Mouse (Mus musculus): ENCODE data around the gene Neurl1b.
A peak's percentile ranks its signal among the peaks of the same experiment; 100 is the strongest.

The Neurl1b gene

GRCm38 (mm10) chr17:26490910-26491309, 76.3 kb downstream of the Neurl1b start:
- peak; percentile 82 to 88 for DNase-seq (ENCODE audit: low spot score in 2 of 2)

GRCm38 (mm10) chr17:26492246-26492645, 77.6 kb downstream of the Neurl1b start:
- DNase-seq (ENCODE audit: low spot score in 2 of 2), result peak; percentile 79 to 82

DNA sequence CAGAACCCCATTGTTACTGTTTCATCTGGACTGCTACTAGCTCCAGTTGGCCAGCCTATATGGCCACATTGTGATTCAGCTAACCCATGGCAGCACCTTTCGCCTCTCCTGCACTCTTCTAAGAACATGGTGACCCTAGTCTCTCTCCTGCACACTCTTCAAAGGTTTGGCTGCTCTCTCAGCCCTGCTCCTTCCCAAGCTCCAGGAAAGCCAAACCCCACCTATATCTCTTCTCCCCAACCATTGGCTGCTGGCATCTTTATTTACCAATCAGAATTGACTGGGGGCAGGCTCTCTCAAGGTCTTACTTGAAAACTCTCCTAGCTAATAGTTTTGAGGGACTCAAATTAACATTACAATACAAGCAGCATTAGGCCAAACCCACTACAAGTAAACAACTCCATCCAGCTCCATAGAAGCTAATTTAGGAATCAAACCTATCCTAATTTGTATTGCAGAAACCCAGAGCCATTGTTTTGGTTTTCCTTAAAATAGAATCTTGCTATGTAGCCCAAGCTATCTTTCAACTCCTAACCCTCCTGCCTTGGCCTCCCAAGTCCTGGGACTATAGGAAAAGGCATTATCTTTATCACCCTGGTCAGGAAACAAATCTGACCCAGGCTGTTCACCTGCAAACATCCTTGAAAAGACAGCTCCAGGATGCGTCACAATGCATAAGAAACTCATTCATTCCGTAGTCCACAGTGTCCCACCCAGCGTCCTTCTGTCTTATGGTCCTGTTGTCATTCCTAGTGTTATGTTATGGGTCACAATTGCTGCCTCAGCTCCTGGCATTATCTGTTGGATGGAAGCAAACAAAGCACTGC, 80.2 kb downstream of the Neurl1b start:
- no peak for DNase-seq (ENCODE audit: low spot score in 2 of 2)
